Comparison of ENCODE assay signal across 28 mouse cellular contexts in genomic region chr3:37413446-37413845, GRCm38 (mm10). TPM values are rescaled to one million over a fixed set of nuclear protein-coding genes. Genes with fewer than 3 reads are reported as not detected.
DNase-seq lines count a peak whose midpoint lies in the region; TF ChIP-seq lines count a peak whose summit lies in the region.
"Had no signal": no experiment of that assay in that cellular context is flagged by ENCODE, and none has a peak within 500 bp of the region (broad histone marks: within the 10 kb centered on the region; RNA-seq: fewer than 3 reads in every experiment).

No protein-coding gene starts in this region.

- H3K4me3 ChIP-seq in gastrocnemius, adult 2 months, result no peak overlapping the region
- no peak overlapping the region for H3K4me3 ChIP-seq in myocyte
- H3K4me3 ChIP-seq in hindbrain, embryonic 10.5 days, result no peak overlapping the region
- H3K4me3 ChIP-seq: embryonic facial prominence, embryonic 12.5 days; embryonic facial prominence, embryonic 15.5 days; heart, embryonic 12.5 days; heart, embryonic 15.5 days had no signal

- TF ChIP-seq POLR2A in myocyte (IDR thresholded peaks at IDR 0.05; ENCODE audit: insufficient read length, low read depth), result no peak

- H3K27me3 ChIP-seq in myocyte (ENCODE audit: control insufficient read depth, insufficient read depth, insufficient read length), result no peaks in the 10 kb centered on the region
- H3K27me3 ChIP-seq in hindbrain, embryonic 10.5 days (ENCODE audit: insufficient read depth, poor library complexity, severe bottlenecking), result no peaks in the 10 kb centered on the region
- H3K27me3 ChIP-seq: CH12.LX; embryonic facial prominence, embryonic 12.5 days; embryonic facial prominence, embryonic 15.5 days; heart, embryonic 12.5 days; heart, embryonic 15.5 days; Patski had no signal

- no peak overlapping the region for H3ac ChIP-seq in myocyte (ENCODE audit: control insufficient read depth, insufficient read length)

- no peaks in the 10 kb centered on the region for H3K9me3 ChIP-seq in hindbrain, embryonic 10.5 days
- H3K9me3 ChIP-seq: embryonic facial prominence, embryonic 12.5 days; embryonic facial prominence, embryonic 15.5 days; G1E; heart, embryonic 12.5 days; heart, embryonic 15.5 days had no signal

- no peak for DNase-seq in gastrocnemius, adult 2 months
- DNase-seq in gastrocnemius, postnatal 25 days, result no peak
- DNase-seq in 3T3-L1 (ENCODE audit: low read depth, low spot score), result peak; percentile 70
- DNase-seq in NIH3T3 (ENCODE audit: low read depth), result peak; percentile 32
- no peak for DNase-seq in left cerebral cortex, postnatal 10 days (ENCODE audit: extremely low spot score in 1 of 2, low spot score in 2 of 2)
- DNase-seq in hindbrain, embryonic 10.5 days (ENCODE audit: low spot score), result no peak
- DNase-seq: adrenal gland, adult 2 months; adrenal gland, postnatal 14 days; B cell, adult 2 months; cerebellum, adult 11 months; cerebellum, adult 2 months; cerebellum, adult 9-11 months; cerebellum, postnatal 25 days; forebrain, postnatal 0 days; gastrocnemius, postnatal 10 days; heart, adult 18-20 months; heart, postnatal 10 days; heart, postnatal 36 days had no signal

- H3K36me3 ChIP-seq in myocyte (ENCODE audit: control insufficient read depth, insufficient read depth), result no peaks in the 10 kb centered on the region
- no peaks in the 10 kb centered on the region for H3K36me3 ChIP-seq in hindbrain, embryonic 10.5 days
- H3K36me3 ChIP-seq: embryonic facial prominence, embryonic 12.5 days; embryonic facial prominence, embryonic 15.5 days; heart, embryonic 15.5 days had no signal

- no peak for TF ChIP-seq CTCF in gastrocnemius, adult 2 months (IDR thresholded peaks at IDR 0.05)

- H3K79me2 ChIP-seq in myocyte (ENCODE audit: control insufficient read depth, insufficient read depth), result no peaks in the 10 kb centered on the region

- intact Hi-C loops in gastrocnemius, adult 2 months (cut with DNase I), result loop anchor here (10.0 kb wide), 1 partner anchor 209 kb away; no protein-coding TSS in a partner anchor
- intact Hi-C loops in left cerebral cortex, postnatal 10 days (cut with DNase I), result loop anchor here (5.0 kb wide), 2 partner anchors 66 to 91 kb away; partner anchors contain the start of gene Fgf2

- H3K4me2 ChIP-seq in myocyte (ENCODE audit: low read depth), result peak overlapping the region; percentile 1
- H3K4me2 ChIP-seq: embryonic facial prominence, embryonic 12.5 days; embryonic facial prominence, embryonic 15.5 days; heart, embryonic 12.5 days; heart, embryonic 15.5 days; hindbrain, embryonic 14.5 days had no signal

- H3K27ac ChIP-seq in gastrocnemius, adult 2 months, result peak overlapping the region; percentile 16; the same call in 1 of the 2 replicates
- no peak overlapping the region for H3K27ac ChIP-seq in hindbrain, embryonic 10.5 days
- H3K27ac ChIP-seq: embryonic facial prominence, embryonic 12.5 days; embryonic facial prominence, embryonic 15.5 days; heart, embryonic 15.5 days; hindbrain, embryonic 14.5 days; hindbrain, postnatal 0 days had no signal

- WGBS in hindbrain, embryonic 10.5 days, result 91% methylated on average over 3 of the region's 3 CpGs

- H3K4me1 ChIP-seq in hindbrain, embryonic 10.5 days (replicated peaks), result peaks cover 3% of the 10 kb centered on the region

TF ChIP-seq in myocyte, 11 proteins besides CTCF, POLR2A, EP300 and RAD21:
- TF ChIP-seq MYOD1 (IDR thresholded peaks at IDR 0.05; ENCODE audit: control insufficient read depth in 1 of 3, insufficient read length in 2 of 3, low read depth in 2 of 3) (peak in 2 of 3 experiments; percentile 19 to 22), SRF (IDR thresholded peaks at IDR 0.05; ENCODE audit: control insufficient read depth, insufficient read length, low read depth) (no peak), MYOG (IDR thresholded peaks at IDR 0.05; ENCODE audit: control insufficient read depth in 1 of 3, insufficient read depth in 1 of 3, insufficient read length in 2 of 3, low read depth in 2 of 3) (peak in 1 of 3 experiments; percentile 42), USF1 (IDR thresholded peaks at IDR 0.05; ENCODE audit: low read depth) (no peak)

RNA-seq across cellular contexts. Expression of gene Spata5, which starts 6.2 kb away (rescaled TPM):
- total RNA-seq in gastrocnemius, adult 2 months (2021), result 10 to 100 TPM; 10.3 to 10.8 TPM
- 10 to 100 TPM in 1 of 2 experiments, 1 to 10 TPM in 1; 7.7 to 10.0 TPM for total RNA-seq in gastrocnemius, postnatal 25 days (2021)
- polyA plus RNA-seq in myocyte (2012; fragmentation: generic; extraction: Trizol), result 24.2 TPM
- total RNA-seq in left cerebral cortex, postnatal 10 days (2021), result 10 to 100 TPM; 17.8 to 24.8 TPM
- 43.4 and 44.1 TPM in 2 replicates for polyA plus RNA-seq in hindbrain, embryonic 10.5 days (2016; fragmentation: Nextera tagmentation; extraction: Ambion mirVana)

RNA-seq across cellular contexts. Expression of gene Nudt6, which starts 6.6 kb away (rescaled TPM):
- total RNA-seq in gastrocnemius, adult 2 months (2021), result 10 to 100 TPM; 28.1 to 28.2 TPM
- total RNA-seq in gastrocnemius, postnatal 25 days (2021), result 10 to 100 TPM; 23.7 to 24.3 TPM
- polyA plus RNA-seq in myocyte (2012; fragmentation: generic; extraction: Trizol), result 10.8 TPM
- 1 to 10 TPM; 8.1 to 8.8 TPM for total RNA-seq in left cerebral cortex, postnatal 10 days (2021)
- polyA plus RNA-seq in hindbrain, embryonic 10.5 days (2016; fragmentation: Nextera tagmentation; extraction: Ambion mirVana), result 3.4 and 4.9 TPM in 2 replicates

Comparison
In these comparisons a context has a peak if more than half of its experiments do, and no peak if none do; other contexts are left out.
1. DNase-seq: peak in 3T3-L1 (single experiment) and NIH3T3 (single experiment); none in gastrocnemius, adult 2 months (single experiment), gastrocnemius, postnatal 25 days (single experiment), left cerebral cortex, postnatal 10 days (0 of 2) and hindbrain, embryonic 10.5 days (single experiment).